Mouse (Mus musculus) kidney, adult 9 months (tissue): Measurements from ENCODE around the gene Depdc5.
A peak's percentile ranks its signal among the peaks of the same experiment; 100 is the strongest.
"Not testable (repeated sequence)": the region's sequence is repeated elsewhere in the genome, so short reads cannot be mapped to it uniquely, and the experiment has no call there.

Experiments
- DNase-seq: peaks from one replicate; pipeline ENCODE4 v3.0.0; 2022

Gene Depdc5

GRCm38 (mm10) chr5:33033633-33034032 lies 170.1 kb downstream of the Depdc5 start:
- DNase-seq, result not testable (repeated sequence)

DNA sequence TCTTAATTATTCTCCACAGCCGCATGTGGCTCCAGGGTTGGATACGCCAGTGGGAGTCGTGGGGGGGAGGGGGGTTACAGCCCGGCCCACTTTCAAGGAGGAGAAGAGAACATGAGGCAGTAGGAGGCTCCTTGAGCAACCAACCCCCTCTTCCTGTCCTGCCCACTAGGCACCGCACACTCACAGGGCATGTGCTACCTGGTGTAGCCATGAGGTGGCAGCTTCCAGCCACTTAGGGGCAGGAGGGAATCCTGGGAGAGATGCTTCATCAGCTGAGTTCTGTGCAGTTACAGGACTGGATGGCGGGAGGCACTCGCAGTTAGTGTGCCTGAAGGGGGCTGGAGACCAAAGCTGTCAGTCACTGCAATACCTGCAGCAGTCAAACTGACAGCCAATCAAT lies 170.6 kb downstream of the Depdc5 start:
- DNase-seq, result no peak

- no peak for DNase-seq
These were observed 171.4 kb downstream of the Depdc5 start for GRCm38 (mm10) chr5:33034916-33035315.

DNA sequence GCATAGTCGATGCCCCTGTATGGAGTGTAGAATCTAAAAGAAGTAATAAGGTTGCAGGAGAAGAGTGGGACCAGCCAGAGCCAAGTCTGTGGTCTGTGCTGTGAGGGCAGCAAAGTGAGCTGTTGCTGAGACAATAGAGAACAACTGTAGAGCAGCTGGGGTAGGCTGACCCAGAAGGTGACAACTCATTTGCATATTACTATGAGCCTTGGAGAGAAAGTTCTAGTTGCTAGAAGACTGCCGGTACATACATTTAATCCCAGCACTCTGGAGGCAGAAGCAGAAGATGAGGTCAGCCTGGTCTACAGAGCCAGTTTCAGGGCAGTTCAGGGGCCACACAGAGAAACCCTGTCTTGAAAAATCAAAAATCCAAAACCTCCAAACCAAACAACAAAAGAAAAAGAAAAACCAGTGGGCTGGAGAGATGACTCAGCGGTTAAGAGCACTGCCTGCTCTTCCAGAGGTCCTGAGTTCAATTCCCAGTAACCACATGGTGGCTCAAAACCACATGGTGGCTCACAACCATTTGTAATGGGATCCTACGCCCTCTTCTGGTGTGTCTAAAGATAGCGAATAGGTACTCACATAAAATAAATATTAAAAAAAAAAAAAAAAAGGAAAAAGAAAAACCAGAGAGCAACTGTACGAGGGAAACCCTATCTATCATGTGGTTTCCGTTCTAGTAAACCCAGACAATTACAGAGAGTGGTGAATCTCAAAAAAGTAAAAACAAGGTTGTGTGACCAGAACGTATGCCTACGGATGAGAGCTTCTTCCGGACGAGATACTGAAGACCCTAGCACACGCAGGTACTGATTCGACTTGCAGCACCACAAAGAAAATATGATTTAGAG lies 175.4 kb downstream of the Depdc5 start:
- no peak for DNase-seq

DNA sequence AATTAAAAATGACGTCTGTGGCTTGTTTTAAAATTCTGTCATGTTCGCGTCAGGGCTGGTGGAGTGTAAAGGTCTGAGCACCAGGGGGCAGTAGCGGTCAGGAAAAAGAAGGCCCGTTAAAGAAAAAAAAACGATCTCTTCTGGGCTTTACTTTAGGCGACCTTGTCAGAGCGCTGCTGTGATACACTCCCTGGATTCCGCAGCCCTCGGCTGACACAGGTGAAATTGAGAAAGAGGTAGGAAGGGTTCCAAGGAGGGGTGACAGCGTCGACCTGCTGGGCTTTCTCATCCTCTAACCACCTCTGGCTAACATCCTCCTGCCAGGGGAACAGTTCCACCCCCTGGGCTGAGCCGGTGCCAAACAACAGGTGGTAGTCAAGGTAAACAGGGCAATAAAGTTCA lies 176.0 kb downstream of the Depdc5 start:
- DNase-seq, result peak; percentile 76

DNA sequence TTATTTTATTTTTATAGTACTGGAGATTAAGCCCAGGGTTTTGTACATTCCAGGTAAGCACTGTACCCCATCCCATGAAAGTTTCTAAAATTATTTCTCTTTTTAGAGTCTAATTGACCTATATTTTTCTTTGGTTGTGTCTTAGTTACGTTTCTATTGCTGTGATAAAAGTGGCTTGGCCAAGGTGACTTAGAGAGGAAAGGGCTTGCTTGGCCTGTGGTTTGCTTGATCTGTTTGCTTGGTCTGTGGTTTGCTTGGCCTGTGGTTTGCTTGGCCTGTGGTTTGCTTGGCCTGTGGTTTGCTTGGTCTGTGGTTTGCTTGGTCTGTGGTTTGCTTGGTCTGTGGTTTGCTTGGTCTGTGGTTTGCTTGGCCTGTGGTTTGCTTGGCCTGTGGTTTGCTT lies 177.2 kb downstream of the Depdc5 start:
- DNase-seq, result not testable (repeated sequence)

DNA sequence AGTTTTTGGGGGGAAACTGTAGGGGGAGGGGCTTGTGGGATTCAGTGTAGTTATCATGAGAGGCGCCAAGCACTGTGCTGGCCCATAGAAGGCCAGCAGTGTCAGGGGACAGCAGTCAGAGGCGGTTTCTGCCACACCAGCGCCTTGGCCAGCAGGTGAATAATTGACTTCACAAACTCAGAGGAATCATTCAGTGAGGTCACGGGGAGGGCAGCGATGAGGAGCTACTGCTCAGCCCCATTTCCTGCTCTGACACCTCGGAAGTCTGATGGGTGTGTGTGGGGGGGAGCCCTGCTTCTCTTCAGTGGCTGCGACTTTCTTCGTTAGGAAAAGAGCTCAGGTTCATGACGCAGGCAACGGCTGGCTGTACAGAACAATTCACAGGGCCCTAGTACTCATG lies 179.9 kb downstream of the Depdc5 start:
- DNase-seq, result peak; percentile 91
